Mouse (Mus musculus) ES-E14 (cell line): Measurements from ENCODE around the gene Map9.

ENCODE experiments used
- CHD2 ChIP-seq: IDR thresholded peaks from 2 replicates; pipeline ENCODE4 v1.6.1; 2014; ENCODE audit warnings: mild to moderate bottlenecking, low read depth, low read length, inconsistent platforms
- MAFK ChIP-seq: IDR thresholded peaks from 2 replicates; pipeline ENCODE4 v1.6.1; 2014; ENCODE audit warnings: mild to moderate bottlenecking, low read depth, low read length, inconsistent platforms; ENCODE audit not compliant: insufficient read depth
- ZC3H11A ChIP-seq: IDR thresholded peaks from 2 replicates; pipeline ENCODE4 v1.6.1; 2012; ENCODE audit warnings: low read depth, mild to moderate bottlenecking, inconsistent platforms, low read length, borderline replicate concordance
- ZNF384 ChIP-seq: IDR thresholded peaks from 2 replicates; pipeline ENCODE4 v1.6.1; 2012; ENCODE audit warnings: low read depth, low read length, inconsistent platforms

- TF ChIP-seq CHD2 = no peak
- TF ChIP-seq ZC3H11A = no peak
- no peak for TF ChIP-seq MAFK
- no peak for TF ChIP-seq ZNF384
Measured at GRCm38 (mm10) chr3:82359036-82359435, 1.2 kb downstream of the Map9 start.
